Mouse (Mus musculus): ENCODE results near the gene Dlx6. TPM values are rescaled to one million over a fixed set of nuclear protein-coding genes. Genes with fewer than 3 reads are reported as not detected.

Dlx6 gene
- polyA plus RNA-seq, 1 experiment from 2014 or later = not detected

- Histone ChIP-seq H3K27me3 (ENCODE audit: control insufficient read depth, insufficient read depth, low read length) (peaks cover 86% of the 10 kb centered on the region), H3K36me3 (ENCODE audit: control insufficient read depth, insufficient read depth) (no peaks in the 10 kb centered on the region), H3K27ac (ENCODE audit: low read length) (no peak overlapping the region), H3K4me3 (ENCODE audit: low read length) (no peak overlapping the region), H3K4me2 (ENCODE audit: low read depth, low read length) (no peak overlapping the region), H3K9me3 (replicated peaks; ENCODE audit: control insufficient read depth, low read length) (no peaks in the 10 kb centered on the region), H3K4me1 (ENCODE audit: control insufficient read depth, insufficient read depth, low read length) (peaks cover 16% of the 10 kb centered on the region), H3K9ac (ENCODE audit: low read length) (no peak overlapping the region)
- ATAC-seq (replicated peaks; ENCODE audit: extremely low read depth, insufficient read depth, low FRiP score) = no peak
- 10% methylated on average over 14 of the region's 14 CpGs for WGBS
These were observed 15.7 kb downstream of the Dlx6 start for GRCm38 (mm10) chr6:6878841-6879291.

GRCm38 (mm10) chr6:6879371-6880325 lies 16.5 kb downstream of the Dlx6 start:
- Histone ChIP-seq H3K27ac (ENCODE audit: low read length) (no peak overlapping the region), H3K4me2 (ENCODE audit: low read depth, low read length) (no peak overlapping the region), H3K27me3 (ENCODE audit: control insufficient read depth, insufficient read depth, low read length) (peaks cover 83% of the 10 kb centered on the region), H3K4me3 (ENCODE audit: low read length) (no peak overlapping the region), H3K4me1 (ENCODE audit: control insufficient read depth, insufficient read depth, low read length) (peaks cover 11% of the 10 kb centered on the region), H3K9ac (ENCODE audit: low read length) (no peak overlapping the region), H3K36me3 (ENCODE audit: control insufficient read depth, insufficient read depth) (no peaks in the 10 kb centered on the region), H3K9me3 (replicated peaks; ENCODE audit: control insufficient read depth, low read length) (no peaks in the 10 kb centered on the region)
- 8% methylated on average over 44 of the region's 44 CpGs for whole genome bisulfite sequencing
- no peak for ATAC-seq (replicated peaks; ENCODE audit: extremely low read depth, insufficient read depth, low FRiP score)

GRCm38 (mm10) chr6:6880361-6881114 lies 17.4 kb downstream of the Dlx6 start:
- Histone ChIP-seq H3K36me3 (ENCODE audit: control insufficient read depth, insufficient read depth) (no peaks in the 10 kb centered on the region), H3K4me1 (ENCODE audit: control insufficient read depth, insufficient read depth, low read length) (peaks cover 8% of the 10 kb centered on the region), H3K9ac (ENCODE audit: low read length) (no peak overlapping the region; the same call in 1 of the 2 replicates), H3K27ac (ENCODE audit: low read length) (no peak overlapping the region), H3K9me3 (replicated peaks; ENCODE audit: control insufficient read depth, low read length) (no peaks in the 10 kb centered on the region), H3K27me3 (ENCODE audit: control insufficient read depth, insufficient read depth, low read length) (peaks cover 78% of the 10 kb centered on the region), H3K4me2 (ENCODE audit: low read depth, low read length) (peak overlapping the region; percentile 90), H3K4me3 (ENCODE audit: low read length) (peak overlapping the region; percentile 62)
- 3% methylated on average over 24 of the region's 24 CpGs for WGBS
- no peak for ATAC-seq (replicated peaks; ENCODE audit: extremely low read depth, insufficient read depth, low FRiP score)

DNA sequence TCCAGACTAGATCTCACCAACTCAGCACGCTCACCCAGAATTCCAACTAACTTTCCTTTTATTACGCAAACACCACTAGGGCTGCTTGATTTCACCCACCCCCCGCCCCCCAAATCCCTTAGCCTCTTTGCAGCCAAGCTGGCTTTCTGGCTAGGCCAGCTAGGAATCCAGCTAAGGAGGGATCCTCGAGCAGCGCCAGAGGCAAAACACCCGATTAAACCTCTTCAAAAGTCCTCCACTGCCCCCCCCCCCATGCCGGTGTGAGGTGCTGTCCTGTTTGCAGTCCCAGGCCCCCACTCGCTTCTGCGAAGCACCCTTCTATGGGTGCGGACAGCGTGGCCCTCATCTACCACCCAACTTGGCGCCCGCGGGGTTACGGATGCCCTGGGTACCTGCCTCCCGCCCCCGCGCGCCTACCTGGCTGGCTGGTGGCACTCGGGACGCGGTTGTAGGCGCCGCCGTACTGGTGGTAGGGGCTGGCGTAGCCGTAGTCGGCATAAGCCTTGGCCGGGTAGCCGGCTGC lies 18.0 kb downstream of the Dlx6 start:
- peak overlapping the region; percentile 57 for H3K9ac ChIP-seq (ENCODE audit: low read length)
- peaks cover 72% of the 10 kb centered on the region for H3K27me3 ChIP-seq (ENCODE audit: control insufficient read depth, insufficient read depth, low read length)
- no peak; the same call in 1 of the 2 replicates for ATAC-seq (replicated peaks; ENCODE audit: extremely low read depth, insufficient read depth, low FRiP score)
- H3K27ac ChIP-seq (ENCODE audit: low read length) = no peak overlapping the region
- H3K4me2 ChIP-seq (ENCODE audit: low read depth, low read length) = peak overlapping the region; percentile 90
- no peaks in the 10 kb centered on the region for H3K36me3 ChIP-seq (ENCODE audit: control insufficient read depth, insufficient read depth)
- peaks cover 8% of the 10 kb centered on the region for H3K4me1 ChIP-seq (ENCODE audit: control insufficient read depth, insufficient read depth, low read length)
- under 1% methylated on average over 30 of the region's 30 CpGs for WGBS
- no peaks in the 10 kb centered on the region for H3K9me3 ChIP-seq (replicated peaks; ENCODE audit: control insufficient read depth, low read length)
- peak overlapping the region; percentile 62 for H3K4me3 ChIP-seq (ENCODE audit: low read length)

- Histone ChIP-seq H3K9ac (ENCODE audit: low read length) (peak within 1 kb of the TSS; percentile 57), H3K4me3 (ENCODE audit: low read length) (peak within 1 kb of the TSS; percentile 62), H3K4me1 (ENCODE audit: control insufficient read depth, insufficient read depth, low read length) (peaks cover 8% of the 10 kb centered on the region), H3K27me3 (ENCODE audit: control insufficient read depth, insufficient read depth, low read length) (peaks cover 66% of the 10 kb centered on the region), H3K27ac (ENCODE audit: low read length) (no peak within 1 kb of the TSS), H3K36me3 (ENCODE audit: control insufficient read depth, insufficient read depth) (no peaks in the 10 kb centered on the region), H3K4me2 (ENCODE audit: low read depth, low read length) (peak within 1 kb of the TSS; percentile 90), H3K9me3 (replicated peaks; ENCODE audit: control insufficient read depth, low read length) (no peaks in the 10 kb centered on the region)
- peak; percentile 47 for ATAC-seq (replicated peaks; ENCODE audit: extremely low read depth, insufficient read depth, low FRiP score)
- WGBS = under 1% methylated on average over 40 of the region's 42 CpGs
These were observed 18.6 kb downstream of the Dlx6 start, which contains the start of gene Dlx5 for GRCm38 (mm10) chr6:6881638-6882190. Gene Dlx5 (minus strand): TSS chr6:6882085.

GRCm38 (mm10) chr6:6882266-6882797 lies 19.2 kb downstream of the Dlx6 start:
- H3K27me3 ChIP-seq (ENCODE audit: control insufficient read depth, insufficient read depth, low read length) = peaks cover 63% of the 10 kb centered on the region
- ATAC-seq (replicated peaks; ENCODE audit: extremely low read depth, insufficient read depth, low FRiP score) = no peak
- H3K4me2 ChIP-seq (ENCODE audit: low read depth, low read length) = peak overlapping the region; percentile 90
- no peaks in the 10 kb centered on the region for H3K9me3 ChIP-seq (replicated peaks; ENCODE audit: control insufficient read depth, low read length)
- no peak overlapping the region for H3K27ac ChIP-seq (ENCODE audit: low read length)
- peak overlapping the region; percentile 62 for H3K4me3 ChIP-seq (ENCODE audit: low read length)
- H3K9ac ChIP-seq (ENCODE audit: low read length) = no peak overlapping the region
- no peaks in the 10 kb centered on the region for H3K36me3 ChIP-seq (ENCODE audit: control insufficient read depth, insufficient read depth)
- WGBS = 22% methylated on average over 9 of the region's 11 CpGs
- H3K4me1 ChIP-seq (ENCODE audit: control insufficient read depth, insufficient read depth, low read length) = peaks cover 8% of the 10 kb centered on the region

DNA sequence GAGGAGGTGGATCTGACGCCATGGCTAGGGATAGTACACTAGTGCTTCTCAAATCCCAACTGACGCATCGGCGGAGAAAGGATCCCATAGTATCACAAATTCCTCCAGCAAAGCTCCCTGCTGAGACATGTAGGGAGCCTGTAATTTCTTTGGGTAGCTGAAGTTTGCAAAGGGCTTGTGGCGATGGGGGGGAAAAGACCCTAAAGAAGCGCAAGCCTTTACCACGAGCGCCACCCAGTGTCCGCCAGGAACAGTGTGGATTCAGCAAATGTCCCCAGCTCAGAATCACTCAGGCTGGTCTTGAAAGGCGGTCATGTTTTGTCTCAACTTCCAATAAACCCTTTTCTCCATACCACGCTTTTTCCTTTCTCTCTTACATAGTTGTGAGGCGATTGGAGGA lies 21.8 kb downstream of the Dlx6 start:
- no peak overlapping the region for H3K9ac ChIP-seq (ENCODE audit: low read length)
- H3K27me3 ChIP-seq (ENCODE audit: control insufficient read depth, insufficient read depth, low read length) = peaks cover 52% of the 10 kb centered on the region
- WGBS = 8% methylated on average over 12 of the region's 12 CpGs
- no peak overlapping the region for H3K4me3 ChIP-seq (ENCODE audit: low read length)
- no peak overlapping the region for H3K27ac ChIP-seq (ENCODE audit: low read length)
- ATAC-seq (replicated peaks; ENCODE audit: extremely low read depth, insufficient read depth, low FRiP score) = no peak
- H3K4me2 ChIP-seq (ENCODE audit: low read depth, low read length) = peak overlapping the region; percentile 20; the same call in 1 of the 2 replicates
- no peaks in the 10 kb centered on the region for H3K36me3 ChIP-seq (ENCODE audit: control insufficient read depth, insufficient read depth)
- peaks cover 8% of the 10 kb centered on the region for H3K4me1 ChIP-seq (ENCODE audit: control insufficient read depth, insufficient read depth, low read length)
- H3K9me3 ChIP-seq (replicated peaks; ENCODE audit: control insufficient read depth, low read length) = no peaks in the 10 kb centered on the region

DNA sequence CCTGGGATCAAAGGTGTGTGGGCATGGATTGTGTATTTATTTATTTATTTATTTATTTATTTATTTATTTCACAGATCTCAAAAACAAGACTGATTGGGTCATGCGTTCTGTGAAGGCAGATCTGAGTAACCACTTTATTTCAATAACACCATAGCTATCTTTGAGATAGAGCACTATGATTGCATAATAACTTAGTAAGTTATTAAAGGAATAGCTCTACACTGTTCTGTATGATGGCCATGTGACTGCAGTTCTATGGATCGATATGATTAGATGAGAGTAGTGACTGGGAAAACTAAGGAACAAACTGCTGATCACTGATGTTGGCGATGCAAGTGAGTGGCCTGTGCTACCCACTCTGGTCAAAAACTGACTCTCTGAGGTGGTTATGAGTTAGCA lies 23.1 kb downstream of the Dlx6 start:
- H3K4me1 ChIP-seq (ENCODE audit: control insufficient read depth, insufficient read depth, low read length) = peaks cover 5% of the 10 kb centered on the region
- no peak overlapping the region for H3K27ac ChIP-seq (ENCODE audit: low read length)
- no peak overlapping the region for H3K4me2 ChIP-seq (ENCODE audit: low read depth, low read length)
- H3K36me3 ChIP-seq (ENCODE audit: control insufficient read depth, insufficient read depth) = no peaks in the 10 kb centered on the region
- no peak overlapping the region for H3K9ac ChIP-seq (ENCODE audit: low read length)
- peaks cover 50% of the 10 kb centered on the region for H3K27me3 ChIP-seq (ENCODE audit: control insufficient read depth, insufficient read depth, low read length)
- ATAC-seq (replicated peaks; ENCODE audit: extremely low read depth, insufficient read depth, low FRiP score) = no peak
- H3K9me3 ChIP-seq (replicated peaks; ENCODE audit: control insufficient read depth, low read length) = no peaks in the 10 kb centered on the region
- H3K4me3 ChIP-seq (ENCODE audit: low read length) = no peak overlapping the region
- WGBS = 74% methylated on average over 3 of the region's 3 CpGs
